Mouse (Mus musculus): ENCODE results near the gene Cabcoco1.

- no peak for TF ChIP-seq CTCF (IDR thresholded peaks at IDR 0.05; ENCODE audit: control insufficient read depth, insufficient read depth, insufficient replicate concordance, low read depth, low read length)
- TF ChIP-seq POLR2A (IDR thresholded peaks at IDR 0.05; ENCODE audit: control insufficient read depth, low read depth, low read length), result no peak
These were observed 50.1 kb downstream of the Cabcoco1 start for GRCm38 (mm10) chr10:68491557-68491956.
